Mouse (Mus musculus) CH12.LX (cell line): ENCODE measurements around the gene Nfkbiz.

ENCODE experiments used
- CHD2 ChIP-seq: IDR thresholded peaks from 2 replicates; pipeline ENCODE4 v1.6.1; 2011; ENCODE audit warnings: low read length, improper control_type of control experiment
- CTCF ChIP-seq, 2 experiments: IDR thresholded peaks in 1 of 2; conservative IDR thresholded peaks in 1 of 2; 2 replicates each; pipeline ENCODE4 v1.5.1; 2011 to 2012; ENCODE audit warnings: low read depth in 2 of 2, low read length in 2 of 2, improper control_type of control experiment in 1 of 2, inconsistent platforms in 1 of 2, mild to moderate bottlenecking in 1 of 2, moderate library complexity in 1 of 2
- EP300 ChIP-seq: IDR thresholded peaks from 2 replicates; pipeline ENCODE4 v1.6.1; 2011; ENCODE audit warnings: low read length, improper control_type of control experiment
- MAX ChIP-seq: IDR thresholded peaks from 2 replicates; pipeline ENCODE4 v1.6.1; 2011; ENCODE audit warnings: low read length, improper control_type of control experiment
- TCF12 ChIP-seq: IDR thresholded peaks from 2 replicates; pipeline ENCODE4 v1.6.1; 2014; ENCODE audit warnings: low read depth, mild to moderate bottlenecking, inconsistent platforms, low read length, improper control_type of control experiment
- USF1 ChIP-seq: IDR thresholded peaks from 2 replicates; pipeline ENCODE4 v1.6.1; 2014; ENCODE audit warnings: low read depth, mild to moderate bottlenecking, inconsistent platforms, low read length, improper control_type of control experiment

DNA sequence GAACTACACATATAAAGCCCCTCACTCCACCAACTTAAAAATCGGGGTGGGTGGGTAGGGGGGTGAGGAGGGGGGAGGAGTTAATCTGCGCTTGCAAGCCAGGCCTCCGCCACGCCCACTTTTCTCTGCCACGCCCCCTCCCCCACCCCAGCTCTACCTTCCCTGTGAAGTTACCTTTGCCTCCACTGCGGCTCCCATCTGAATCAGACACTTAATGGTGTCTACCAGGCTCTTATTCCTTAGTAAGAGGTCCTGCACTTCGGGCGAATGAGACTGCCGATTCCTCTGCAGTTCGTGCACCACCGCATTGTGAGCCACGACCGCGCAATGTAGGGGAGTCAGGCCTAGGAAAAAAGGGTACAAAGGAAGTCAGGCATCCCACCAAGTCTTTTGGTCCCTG lies 23.2 kb downstream of the Nfkbiz start:
- no peak for TF ChIP-seq CTCF (conservative IDR thresholded peaks at IDR 0.05 in 1 of 2, IDR thresholded peaks at IDR 0.05 in 1 of 2; ENCODE audit: low read depth in 2 of 2, low read length in 2 of 2)
- no peak for TF ChIP-seq EP300
- no peak for TF ChIP-seq TCF12
- TF ChIP-seq MAX: no peak
- no peak for TF ChIP-seq CHD2
- TF ChIP-seq USF1: no peak
